Mouse (Mus musculus): ENCODE data around the gene Ssbp3.

Gene Ssbp3

DNA sequence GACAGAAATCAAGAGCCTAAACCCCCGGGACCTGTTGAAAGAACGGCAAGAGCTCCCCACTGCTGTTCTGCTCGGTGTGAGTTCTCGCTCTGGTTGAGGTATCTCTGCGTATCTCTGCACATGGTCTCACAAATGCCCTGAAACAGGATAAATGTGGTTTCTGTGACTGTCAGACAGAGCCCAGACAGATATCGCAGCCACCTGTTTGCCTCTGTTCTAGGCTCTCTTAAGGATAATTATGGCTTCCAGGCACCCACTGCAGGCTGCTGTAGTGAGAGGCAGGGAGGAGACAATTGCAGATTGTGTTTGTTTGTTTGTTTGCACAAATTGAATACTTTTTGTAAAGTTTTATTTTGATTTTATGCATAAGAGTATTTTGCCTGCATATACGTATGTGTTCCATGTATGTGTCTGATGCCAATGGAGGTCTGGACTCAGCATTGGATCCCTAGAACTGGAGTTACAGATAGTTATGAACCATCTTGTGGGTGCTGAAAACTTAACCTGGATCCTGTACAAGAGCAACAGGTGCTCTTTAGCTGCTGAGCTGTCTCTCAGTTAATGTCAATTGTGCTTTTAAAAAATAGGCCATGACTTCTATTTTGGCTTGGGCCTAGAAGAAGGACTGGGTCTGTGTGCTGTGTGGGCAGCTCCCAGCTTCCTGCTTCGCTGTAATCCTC, 101.0 kb downstream of the Ssbp3 start:
- no peak for DNase-seq (ENCODE audit: low read depth)

- no peak for DNase-seq (ENCODE audit: low read depth)
Observed at GRCm38 (mm10) chr4:107012005-107012478, 101.5 kb downstream of the Ssbp3 start.

DNA sequence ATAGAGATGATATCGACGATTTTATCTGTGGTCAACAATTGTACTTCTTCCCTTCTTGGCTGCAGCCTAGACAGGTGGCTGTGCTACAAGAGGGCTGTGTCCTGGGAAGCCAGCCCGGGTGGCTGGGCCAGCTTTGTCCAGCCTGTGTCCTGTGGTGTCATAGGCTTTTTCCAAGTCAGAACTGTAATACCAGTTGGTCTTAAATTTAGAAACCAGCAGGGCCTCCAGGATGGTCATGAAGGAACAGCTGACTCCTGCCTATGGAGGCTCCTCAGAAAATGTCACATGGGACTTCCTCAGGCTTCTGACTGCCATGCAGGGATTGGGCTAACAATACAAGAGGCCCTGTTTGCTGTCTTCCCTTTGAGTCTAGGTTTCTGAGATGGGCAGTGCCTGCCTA, 102.1 kb downstream of the Ssbp3 start:
- DNase-seq (ENCODE audit: low read depth), result no peak

DNA sequence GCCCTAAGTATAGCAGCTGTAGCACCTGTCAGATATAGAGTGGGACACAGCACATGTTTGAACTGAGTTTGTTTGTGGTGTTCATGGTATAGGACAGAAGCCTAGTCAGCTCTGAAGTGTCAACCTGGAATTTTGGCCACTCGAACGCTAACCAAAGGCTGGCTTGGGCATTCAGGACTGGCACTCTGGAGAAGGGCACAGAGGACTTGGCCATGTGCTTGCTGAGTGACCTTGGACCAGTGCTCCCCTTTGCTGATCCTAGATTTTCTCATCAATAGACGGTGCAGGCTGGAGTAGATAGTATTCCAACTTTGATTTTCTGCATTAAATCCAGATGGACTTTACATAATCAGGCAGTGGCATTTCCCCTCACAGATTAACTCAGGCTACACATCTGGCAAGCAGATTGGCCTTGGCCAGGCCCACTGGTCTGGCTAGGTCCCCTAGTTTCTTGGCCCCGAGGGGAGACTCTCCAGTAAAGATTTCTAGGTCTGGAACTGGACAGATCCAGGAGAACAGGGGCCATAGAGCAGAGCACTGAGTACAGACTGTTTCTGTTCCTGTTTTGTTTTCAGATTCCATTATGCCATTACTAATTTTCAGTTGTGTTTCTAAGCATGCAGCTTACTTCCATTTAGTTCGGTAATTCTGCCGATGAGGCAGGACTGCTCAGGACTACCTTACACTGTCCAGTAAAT, 102.8 kb downstream of the Ssbp3 start:
- no peak for DNase-seq (ENCODE audit: low read depth)

DNA sequence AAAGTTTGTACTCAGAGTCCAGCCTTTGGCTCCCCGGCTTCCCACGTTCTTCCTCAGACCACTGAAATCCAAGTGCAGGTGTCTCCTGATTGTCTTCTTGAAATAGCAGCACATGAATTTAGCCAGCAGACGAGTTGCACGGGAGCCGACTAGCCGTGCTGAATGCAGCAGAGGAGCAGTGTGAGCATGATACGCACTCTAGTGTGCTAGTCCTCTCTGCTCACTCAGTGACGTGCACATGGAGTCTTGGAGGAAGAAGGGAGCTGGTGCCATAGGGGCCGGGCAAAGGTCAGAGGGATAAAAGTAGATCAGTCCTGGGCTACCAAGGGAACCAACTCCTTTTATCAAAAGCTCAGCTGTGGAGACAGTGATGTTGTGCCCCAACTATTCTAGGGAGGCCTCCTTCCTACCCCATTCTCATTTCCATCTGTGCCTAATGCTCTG, 103.3 kb downstream of the Ssbp3 start:
- DNase-seq (ENCODE audit: low read depth), result no peak

- DNase-seq (ENCODE audit: low read depth), result no peak
Observed at GRCm38 (mm10) chr4:107015971-107016511, 105.5 kb downstream of the Ssbp3 start.

GRCm38 (mm10) chr4:107017257-107017656, 106.8 kb downstream of the Ssbp3 start:
- DNase-seq (ENCODE audit: low read depth), result no peak

- no peak for DNase-seq (ENCODE audit: low read depth)
Observed at GRCm38 (mm10) chr4:107018521-107018920, 108.0 kb downstream of the Ssbp3 start.

- no peak for DNase-seq (ENCODE audit: low read depth)
Observed at GRCm38 (mm10) chr4:107019027-107019426, 108.5 kb downstream of the Ssbp3 start.

GRCm38 (mm10) chr4:107020287-107021000, 109.9 kb downstream of the Ssbp3 start:
- DNase-seq (ENCODE audit: low read depth), result no peak

- DNase-seq (ENCODE audit: low read depth), result no peak
Observed at GRCm38 (mm10) chr4:107021464-107021863, 111.0 kb downstream of the Ssbp3 start.

- no peak for DNase-seq (ENCODE audit: low read depth)
Observed at GRCm38 (mm10) chr4:107024899-107025298, 114.4 kb downstream of the Ssbp3 start.

- DNase-seq (ENCODE audit: low read depth), result no peak
Observed at GRCm38 (mm10) chr4:107025369-107025768, 114.9 kb downstream of the Ssbp3 start.

DNA sequence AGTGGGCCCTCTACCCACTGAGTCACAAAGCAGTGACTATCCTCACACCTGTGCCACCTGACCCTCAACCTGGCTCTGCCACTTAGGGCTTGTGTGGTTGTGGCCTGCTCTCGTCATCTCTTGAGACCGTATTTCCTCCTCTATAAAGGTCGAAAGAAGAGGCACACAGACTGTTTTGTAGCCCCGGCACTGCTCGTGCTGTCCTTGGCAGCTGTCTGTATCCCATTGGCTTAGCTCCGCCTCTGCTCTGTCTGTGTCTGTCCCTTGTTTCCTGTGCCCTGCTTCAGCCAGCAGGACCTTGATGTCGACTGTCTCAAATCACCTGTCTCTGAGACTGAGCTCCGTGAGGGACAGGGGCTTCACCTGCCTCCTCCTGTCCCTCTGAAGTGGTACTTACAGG, 116.0 kb downstream of the Ssbp3 start:
- DNase-seq (ENCODE audit: low read depth), result no peak

- DNase-seq (ENCODE audit: low read depth), result no peak
Observed at GRCm38 (mm10) chr4:107035689-107036088, 125.2 kb downstream of the Ssbp3 start.

GRCm38 (mm10) chr4:107036985-107037384, 126.5 kb downstream of the Ssbp3 start:
- no peak for DNase-seq (ENCODE audit: low read depth)

GRCm38 (mm10) chr4:107038303-107038702, 127.8 kb downstream of the Ssbp3 start:
- no peak for DNase-seq (ENCODE audit: low read depth)

DNA sequence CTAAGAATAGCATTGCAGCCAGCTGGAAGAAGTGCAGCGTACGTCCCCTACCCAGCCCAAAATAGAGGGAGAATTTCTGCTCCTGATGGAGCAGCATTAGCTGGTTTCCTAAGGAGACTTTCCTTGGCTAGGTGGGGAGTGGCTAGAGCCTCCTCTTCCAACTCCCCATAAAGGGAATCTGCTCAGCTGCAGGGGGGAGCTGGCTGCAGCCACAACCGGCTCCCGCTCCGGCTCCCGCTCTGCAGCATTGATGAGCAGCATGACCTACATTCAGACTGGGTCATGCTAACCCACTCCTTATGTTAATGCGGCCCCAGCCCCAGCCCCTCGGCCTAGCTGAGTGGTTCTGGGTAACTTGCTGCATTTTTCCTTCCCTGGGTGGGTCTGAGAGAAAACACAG, 128.8 kb downstream of the Ssbp3 start:
- no peak for DNase-seq (ENCODE audit: low read depth)

GRCm38 (mm10) chr4:107042304-107042703, 131.8 kb downstream of the Ssbp3 start:
- DNase-seq (ENCODE audit: low read depth), result no peak

GRCm38 (mm10) chr4:107045188-107045587, 134.7 kb downstream of the Ssbp3 start:
- DNase-seq (ENCODE audit: low read depth), result no peak

- DNase-seq (ENCODE audit: low read depth), result no peak
Observed at GRCm38 (mm10) chr4:107047806-107048205, 137.3 kb downstream of the Ssbp3 start.

GRCm38 (mm10) chr4:107048568-107049162, 138.2 kb downstream of the Ssbp3 start:
- DNase-seq (ENCODE audit: low read depth), result no peak

Data from induced T-regulatory cell, adult 2 months (primary cell).